ENCODE assay signal across 9 mouse cellular contexts in genomic region chr13:49421959-49422358, GRCm38 (mm10). TPM values are rescaled to one million over a fixed set of nuclear protein-coding genes. Genes with fewer than 3 reads are reported as not detected.
DNase-seq lines count a peak whose midpoint lies in the region; ATAC-seq and TF ChIP-seq lines count a peak whose summit lies in the region.
"Had no signal": no experiment of that assay in that cellular context is flagged by ENCODE, and none has a peak within 500 bp of the region (broad histone marks: within the 10 kb centered on the region; RNA-seq: fewer than 3 reads in every experiment).

No protein-coding gene starts in this region.

- H3K4me1 ChIP-seq in heart, embryonic 10.5 days, result peaks cover 27% of the 10 kb centered on the region
- H3K4me1 ChIP-seq in forebrain, embryonic 12.5 days, result peaks cover 25% of the 10 kb centered on the region
- peaks cover 47% of the 10 kb centered on the region for H3K4me1 ChIP-seq in liver, embryonic 15.5 days (replicated peaks)

- H3K9me3 ChIP-seq in heart, embryonic 10.5 days, result no peaks in the 10 kb centered on the region
- no peaks in the 10 kb centered on the region for H3K9me3 ChIP-seq in forebrain, embryonic 12.5 days
- no peaks in the 10 kb centered on the region for H3K9me3 ChIP-seq in liver, embryonic 15.5 days (replicated peaks)

- H3K4me2 ChIP-seq in forebrain, embryonic 12.5 days, result peak overlapping the region; percentile 96
- H3K4me2 ChIP-seq in liver, embryonic 15.5 days, result peak overlapping the region; percentile 95

- no peak for TF ChIP-seq CTCF in C2C12 (IDR thresholded peaks at IDR 0.05; ENCODE audit: control insufficient read depth, insufficient read depth, insufficient read length)

- peak overlapping the region; percentile 91 for H3K4me3 ChIP-seq in heart, embryonic 10.5 days
- peak overlapping the region; percentile 80 for H3K4me3 ChIP-seq in C2C12 (ENCODE audit: insufficient read depth, poor library complexity, severe bottlenecking)
- H3K4me3 ChIP-seq in forebrain, embryonic 12.5 days (replicated peaks), result peak overlapping the region; percentile 88
- H3K4me3 ChIP-seq in liver, embryonic 15.5 days (replicated peaks), result peak overlapping the region; percentile 83

- peaks cover 67% of the 10 kb centered on the region for H3K79me2 ChIP-seq in C2C12 (ENCODE audit: control insufficient read depth, insufficient read depth)

- peak overlapping the region; percentile 95 for H3K27ac ChIP-seq in heart, embryonic 10.5 days
- H3K27ac ChIP-seq in forebrain, embryonic 12.5 days, result no peak overlapping the region
- no peak overlapping the region for H3K27ac ChIP-seq in liver, embryonic 15.5 days (replicated peaks)

- intact Hi-C loops in heart, postnatal 25 days (cut with DNase I), result no loop called here

- no peak for DNase-seq in heart, embryonic 10.5 days (ENCODE audit: low spot score)
- no peak for DNase-seq in heart, postnatal 25 days (ENCODE audit: low spot score)
- DNase-seq in yolk sac, embryonic 10.5 days (ENCODE audit: low spot score), result no peak
- DNase-seq in embryo, embryonic 10.5 days (ENCODE audit: low spot score), result no peak
- DNase-seq in adrenal gland, postnatal 10 days, result no peak
- DNase-seq: gastrocnemius, postnatal 36 days had no signal

- H3K79me3 ChIP-seq in C2C12 (ENCODE audit: low read depth), result peaks cover 56% of the 10 kb centered on the region

- peak overlapping the region; percentile 85 for H3K9ac ChIP-seq in forebrain, embryonic 12.5 days
- H3K9ac ChIP-seq in liver, embryonic 15.5 days, result peak overlapping the region; percentile 80

- peak overlapping the region; percentile 64 for H3ac ChIP-seq in C2C12 (ENCODE audit: control insufficient read depth, insufficient read length, low read depth)

- H3K36me3 ChIP-seq in heart, embryonic 10.5 days, result no peaks in the 10 kb centered on the region
- H3K36me3 ChIP-seq in C2C12 (ENCODE audit: control insufficient read depth, insufficient read depth), result no peaks in the 10 kb centered on the region
- 0 out of 2 replicates have a peak, but pooled peaks cover 3% of the 10 kb centered on the region for H3K36me3 ChIP-seq in forebrain, embryonic 12.5 days (replicated peaks)
- no peaks in the 10 kb centered on the region for H3K36me3 ChIP-seq in liver, embryonic 15.5 days (replicated peaks)

- peaks cover 5% of the 10 kb centered on the region; the same call in 1 of the 2 replicates for H3K27me3 ChIP-seq in heart, embryonic 10.5 days (ENCODE audit: insufficient read depth, poor library complexity, severe bottlenecking)
- no peaks in the 10 kb centered on the region for H3K27me3 ChIP-seq in C2C12 (ENCODE audit: control insufficient read depth, insufficient read depth, insufficient read length)
- peaks cover 8% of the 10 kb centered on the region; the same call in 1 of the 2 replicates for H3K27me3 ChIP-seq in forebrain, embryonic 12.5 days
- no peaks in the 10 kb centered on the region for H3K27me3 ChIP-seq in liver, embryonic 15.5 days

- no peak for ATAC-seq in forebrain, embryonic 12.5 days (ENCODE audit: low FRiP score)
- no peak for ATAC-seq in liver, embryonic 15.5 days (ENCODE audit: insufficient read depth)

- WGBS in heart, embryonic 10.5 days, result 22% methylated on average over 4 of the region's 4 CpGs
- WGBS in forebrain, embryonic 12.5 days, result 36% methylated on average over 4 of the region's 4 CpGs
- WGBS in liver, embryonic 15.5 days (ENCODE audit: insufficient replicate concordance), result 9% methylated on average over 4 of the region's 4 CpGs

TF ChIP-seq in C2C12, 6 proteins besides CTCF, POLR2A, EP300 and RAD21:
- TF ChIP-seq MYOG (IDR thresholded peaks at IDR 0.05; ENCODE audit: control insufficient read depth, extremely low read depth, insufficient read length), result no peak
- TF ChIP-seq MAX (IDR thresholded peaks at IDR 0.05), result no peak
- TF ChIP-seq CEBPB (IDR thresholded peaks at IDR 0.05; ENCODE audit: low read depth), result no peak
- no peak for TF ChIP-seq MYOD1 (IDR thresholded peaks at IDR 0.05; ENCODE audit: control insufficient read depth, insufficient read length, low read depth)
- TF ChIP-seq FOSL1 (IDR thresholded peaks at IDR 0.05; ENCODE audit: insufficient read depth, low read length, poor library complexity, severe bottlenecking), result no peak
- TF ChIP-seq USF1 (IDR thresholded peaks at IDR 0.05; ENCODE audit: low read depth), result no peak
TF ChIP-seq in C2C12: peak in this region for 0.

RNA-seq across cellular contexts. Expression of gene Ippk, which starts 0.9 kb away (rescaled TPM):
- 15.8 and 18.5 TPM in 2 replicates for polyA plus RNA-seq in heart, embryonic 10.5 days (2016; fragmentation: Nextera tagmentation; extraction: Ambion mirVana)
- total RNA-seq in heart, postnatal 25 days (2021), result 1 to 10 TPM; 5.6 to 6.4 TPM
- 5.4 TPM for polyA plus RNA-seq in C2C12 (2012; fragmentation: generic; extraction: Trizol)
- polyA plus RNA-seq in forebrain, embryonic 12.5 days (2016; fragmentation: Nextera tagmentation; extraction: Ambion mirVana), result 15.2 and 15.6 TPM in 2 replicates
- polyA plus RNA-seq in liver, embryonic 15.5 days (2015; fragmentation: Nextera tagmentation; extraction: Ambion mirVana), result 7.3 and 7.5 TPM in 2 replicates
- total RNA-seq in adrenal gland, postnatal 10 days (2021), result 10 to 100 TPM; 13.1 to 23.5 TPM
